Mouse (Mus musculus) spleen, adult 2 months (tissue): ENCODE data around the gene Ankrd27. TPM values are rescaled to one million over a fixed set of nuclear protein-coding genes. Genes with fewer than 3 reads are reported as not detected.

ENCODE experiments used
- DNase-seq, 2 experiments: peaks; one replicate each; pipeline versions ENCODE4 v3.0.0 to v3.0.0-alpha.2; 2012 to 2021; ENCODE audit warnings: low spot score in 2 of 2, low read depth in 1 of 2
- H3K27ac ChIP-seq: fragments of 200-500 bp; 2 replicates; pipeline ENCODE4 v1.5.1; 2012; ENCODE audit warnings: low read length, inconsistent platforms; ENCODE audit not compliant: insufficient read depth
- H3K27me3 ChIP-seq: fragments of 200-500 bp; 2 replicates; pipeline ENCODE4 v1.6.1; 2012; ENCODE audit warnings: mild to moderate bottlenecking, moderate library complexity, low read length, inconsistent platforms; ENCODE audit not compliant: control insufficient read depth, insufficient read depth
- H3K36me3 ChIP-seq: fragments of 200-500 bp; 2 replicates; pipeline ENCODE4 v1.6.1; 2012; ENCODE audit warnings: mild to moderate bottlenecking, low read length, inconsistent platforms; ENCODE audit not compliant: control insufficient read depth, insufficient read depth
- H3K4me1 ChIP-seq: fragments of 200-500 bp; 2 replicates; pipeline ENCODE4 v1.6.1; 2011; ENCODE audit warnings: inconsistent platforms; ENCODE audit not compliant: control insufficient read depth, insufficient read depth, insufficient read length
- H3K4me3 ChIP-seq: fragments of 200-500 bp; 2 replicates; pipeline ENCODE4 v1.5.1; 2011; ENCODE audit warnings: mild to moderate bottlenecking, inconsistent platforms; ENCODE audit not compliant: insufficient read depth, insufficient read length; ENCODE audit errors: extremely low read depth
- CTCF ChIP-seq: fragments of 200-500 bp; IDR thresholded peaks from 2 replicates; pipeline ENCODE4 v1.5.1; 2011; ENCODE audit warnings: mild to moderate bottlenecking, inconsistent platforms; ENCODE audit not compliant: insufficient read depth, insufficient read length, insufficient replicate concordance; ENCODE audit errors: extremely low read depth
- POLR2A ChIP-seq: fragments of 200-500 bp; IDR thresholded peaks from 2 replicates; pipeline ENCODE4 v1.6.1; 2011; ENCODE audit warnings: low read depth, low read length, inconsistent platforms
- WGBS: fragments of 180-500 bp; shearing (Covaris S2); methylation state at CpG from one replicate; pipeline ENCODE4 v1.1.7; 2018; 5-methylcytosine and 5-hydroxymethylcytosine counted together
- polyA plus RNA-seq: library from polyadenylated mRNA; depleted of rRNA; stranded (reverse); fragments of >200 nt; gene quantifications from 2 replicates; pipeline ENCODE4 v1.2.3, GENCODE M21; 2012

Gene Ankrd27
- polyA plus RNA-seq, 1 experiment: 17.5 TPM

- H3K27ac ChIP-seq: no peak overlapping the region
- H3K36me3 ChIP-seq: no peaks in the 10 kb centered on the region
- WGBS: 86% methylated on average over 16 of the region's 16 CpGs
- TF ChIP-seq POLR2A (no peak), CTCF (no peak)
- H3K4me3 ChIP-seq: no peak overlapping the region
- H3K4me1 ChIP-seq: no peaks in the 10 kb centered on the region
- H3K27me3 ChIP-seq: no peaks in the 10 kb centered on the region
- no peak for DNase-seq
Observed at GRCm38 (mm10) chr7:35663790-35664376, 77.8 kb downstream of the Ankrd27 start.

GRCm38 (mm10) chr7:35668066-35669041 lies 82.3 kb downstream of the Ankrd27 start:
- no peaks in the 10 kb centered on the region for H3K4me1 ChIP-seq
- H3K36me3 ChIP-seq: no peaks in the 10 kb centered on the region
- H3K27me3 ChIP-seq: no peaks in the 10 kb centered on the region
- H3K4me3 ChIP-seq: no peak overlapping the region
- TF ChIP-seq CTCF (no peak), POLR2A (no peak)
- no peak overlapping the region for H3K27ac ChIP-seq
- DNase-seq: no peak
- WGBS: 81% methylated on average over 18 of the region's 18 CpGs

GRCm38 (mm10) chr7:35678976-35679375 lies 92.9 kb downstream of the Ankrd27 start:
- Histone ChIP-seq H3K27ac (no peak overlapping the region), H3K4me1 (no peaks in the 10 kb centered on the region), H3K27me3 (no peaks in the 10 kb centered on the region), H3K36me3 (no peaks in the 10 kb centered on the region), H3K4me3 (no peak overlapping the region)
- DNase-seq: no peak
- TF ChIP-seq CTCF (no peak), POLR2A (no peak)
- 78% methylated on average over 4 of the region's 4 CpGs for WGBS

GRCm38 (mm10) chr7:35681559-35681958 lies 95.5 kb downstream of the Ankrd27 start:
- H3K27me3 ChIP-seq: no peaks in the 10 kb centered on the region
- H3K27ac ChIP-seq: no peak overlapping the region
- H3K4me3 ChIP-seq: no peak overlapping the region
- TF ChIP-seq POLR2A: no peak
- no peak for TF ChIP-seq CTCF
- 80% methylated on average over 3 of the region's 3 CpGs for WGBS
- H3K4me1 ChIP-seq: no peaks in the 10 kb centered on the region
- no peak for DNase-seq
- H3K36me3 ChIP-seq: no peaks in the 10 kb centered on the region

- TF ChIP-seq CTCF: no peak
- TF ChIP-seq POLR2A: no peak
- DNase-seq: no peak
- Histone ChIP-seq H3K36me3 (no peaks in the 10 kb centered on the region), H3K27me3 (no peaks in the 10 kb centered on the region), H3K4me3 (no peak overlapping the region), H3K27ac (no peak overlapping the region), H3K4me1 (no peaks in the 10 kb centered on the region)
- 81% methylated on average over 6 of the region's 6 CpGs for WGBS
Observed at GRCm38 (mm10) chr7:35683409-35684122, 97.5 kb downstream of the Ankrd27 start.

- Histone ChIP-seq H3K4me3 (no peak overlapping the region), H3K27ac (no peak overlapping the region), H3K36me3 (no peaks in the 10 kb centered on the region; the same call in 1 of the 2 replicates), H3K27me3 (no peaks in the 10 kb centered on the region), H3K4me1 (no peaks in the 10 kb centered on the region)
- DNase-seq: no peak
- 87% methylated on average over 11 of the region's 11 CpGs for WGBS
- TF ChIP-seq CTCF (no peak), POLR2A (no peak)
Observed at GRCm38 (mm10) chr7:35686216-35686615, 100.2 kb downstream of the Ankrd27 start.
